Mouse (Mus musculus): ENCODE results near the gene Tmbim4. TPM values are rescaled to one million over a fixed set of nuclear protein-coding genes. Genes with fewer than 3 reads are reported as not detected.
A peak's percentile ranks its signal among the peaks of the same experiment; 100 is the strongest.

Gene Tmbim4
- polyA plus RNA-seq, 1 experiment = 52.1 TPM

DNA sequence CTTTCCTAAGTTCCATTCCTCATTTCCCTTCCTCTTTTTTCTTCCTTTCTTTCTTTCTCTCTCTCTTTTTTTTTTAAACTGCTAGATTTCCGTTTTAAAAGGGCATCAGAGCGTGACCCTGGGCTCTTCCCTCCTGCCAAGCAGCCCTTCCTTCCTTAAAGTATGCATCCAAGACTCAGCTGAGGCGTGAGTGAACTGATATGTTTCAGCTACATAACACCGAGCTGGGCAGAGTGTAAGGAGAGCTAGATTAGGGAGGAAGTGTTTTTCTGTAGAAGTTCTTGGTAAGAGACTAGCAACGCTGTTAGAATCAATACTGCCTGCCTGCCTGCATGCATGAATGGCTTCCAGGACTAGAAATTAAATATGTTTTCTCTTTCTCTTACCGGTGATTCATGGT, 11.6 kb upstream of the Tmbim4 start:
- Histone ChIP-seq H3K4me3 (ENCODE audit: low read depth, low read length) (no peak overlapping the region), H3K27ac (ENCODE audit: insufficient read depth, low read length) (no peak overlapping the region), H3K4me1 (ENCODE audit: control insufficient read depth, insufficient read depth, low read length) (no peaks in the 10 kb centered on the region), H3K27me3 (ENCODE audit: control insufficient read depth, insufficient read depth, low read length, poor library complexity, severe bottlenecking) (no peaks in the 10 kb centered on the region), H3K9ac (ENCODE audit: low read depth, poor library complexity, severe bottlenecking) (no peak overlapping the region), H3K36me3 (ENCODE audit: control insufficient read depth, insufficient read depth, low read length, poor library complexity, severe bottlenecking) (no peaks in the 10 kb centered on the region), H3K9me3 (replicated peaks; ENCODE audit: control insufficient read depth, insufficient read depth, low read length, poor library complexity, severe bottlenecking) (no peaks in the 10 kb centered on the region)
- TF ChIP-seq EP300 (IDR thresholded peaks at IDR 0.05; ENCODE audit: insufficient read depth, low read depth, low read length) = no peak
- TF ChIP-seq POLR2A (IDR thresholded peaks at IDR 0.05; ENCODE audit: insufficient read depth, low read length) = no peak
- TF ChIP-seq CTCF (IDR thresholded peaks at IDR 0.05; ENCODE audit: low read depth, low read length) = no peak

DNA sequence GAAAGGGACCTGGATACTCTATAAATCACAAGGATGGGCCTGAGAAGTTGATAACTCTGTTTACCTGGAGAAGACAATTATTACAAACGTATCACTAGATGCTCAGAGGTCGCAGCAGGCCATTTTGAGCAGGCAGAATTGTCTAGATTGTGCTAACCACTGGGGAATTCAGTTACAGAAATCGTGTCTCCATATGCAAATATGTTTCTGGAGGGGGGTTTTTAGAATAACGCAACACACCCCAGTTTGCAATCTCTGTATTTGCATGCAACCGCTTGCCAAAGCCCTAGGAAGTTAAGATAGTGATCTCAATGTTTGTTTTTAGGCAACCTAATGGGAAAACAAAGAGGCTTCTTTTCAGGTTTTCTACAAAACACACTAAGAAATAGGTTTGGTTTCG, 10.2 kb upstream of the Tmbim4 start:
- TF ChIP-seq POLR2A (IDR thresholded peaks at IDR 0.05; ENCODE audit: insufficient read depth, low read length) (no peak), EP300 (IDR thresholded peaks at IDR 0.05; ENCODE audit: insufficient read depth, low read depth, low read length) (no peak), CTCF (IDR thresholded peaks at IDR 0.05; ENCODE audit: low read depth, low read length) (no peak)
- Histone ChIP-seq H3K9ac (ENCODE audit: low read depth, poor library complexity, severe bottlenecking) (no peak overlapping the region), H3K27me3 (ENCODE audit: control insufficient read depth, insufficient read depth, low read length, poor library complexity, severe bottlenecking) (no peaks in the 10 kb centered on the region), H3K4me1 (ENCODE audit: control insufficient read depth, insufficient read depth, low read length) (no peaks in the 10 kb centered on the region), H3K36me3 (ENCODE audit: control insufficient read depth, insufficient read depth, low read length, poor library complexity, severe bottlenecking) (no peaks in the 10 kb centered on the region), H3K27ac (ENCODE audit: insufficient read depth, low read length) (no peak overlapping the region), H3K4me3 (ENCODE audit: low read depth, low read length) (no peak overlapping the region), H3K9me3 (replicated peaks; ENCODE audit: control insufficient read depth, insufficient read depth, low read length, poor library complexity, severe bottlenecking) (no peaks in the 10 kb centered on the region)

DNA sequence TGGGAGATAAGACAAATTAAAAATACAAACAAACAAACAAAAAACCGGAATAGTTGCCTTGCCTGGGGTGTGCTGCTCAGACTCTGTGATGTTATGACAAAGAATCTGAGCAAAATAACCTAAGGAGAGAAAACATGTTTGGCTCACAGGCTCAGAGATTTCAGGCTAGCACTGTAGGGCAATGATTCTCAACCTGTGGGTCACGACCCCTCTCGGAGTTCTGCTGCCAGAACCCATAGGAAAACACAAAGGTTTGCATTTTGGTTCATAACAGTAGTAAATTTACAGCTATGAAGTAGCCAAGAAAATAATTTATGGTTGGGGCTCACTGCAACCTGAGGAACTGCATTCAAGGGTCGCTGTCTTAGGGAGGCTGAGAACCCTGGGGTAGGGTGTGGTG, 9.1 kb upstream of the Tmbim4 start:
- Histone ChIP-seq H3K27ac (ENCODE audit: insufficient read depth, low read length) (no peak overlapping the region), H3K9ac (ENCODE audit: low read depth, poor library complexity, severe bottlenecking) (no peak overlapping the region), H3K27me3 (ENCODE audit: control insufficient read depth, insufficient read depth, low read length, poor library complexity, severe bottlenecking) (no peaks in the 10 kb centered on the region), H3K9me3 (replicated peaks; ENCODE audit: control insufficient read depth, insufficient read depth, low read length, poor library complexity, severe bottlenecking) (no peaks in the 10 kb centered on the region), H3K36me3 (ENCODE audit: control insufficient read depth, insufficient read depth, low read length, poor library complexity, severe bottlenecking) (no peaks in the 10 kb centered on the region), H3K4me1 (ENCODE audit: control insufficient read depth, insufficient read depth, low read length) (no peaks in the 10 kb centered on the region), H3K4me3 (ENCODE audit: low read depth, low read length) (no peak overlapping the region)
- TF ChIP-seq POLR2A (IDR thresholded peaks at IDR 0.05; ENCODE audit: insufficient read depth, low read length) (no peak), CTCF (IDR thresholded peaks at IDR 0.05; ENCODE audit: low read depth, low read length) (no peak), EP300 (IDR thresholded peaks at IDR 0.05; ENCODE audit: insufficient read depth, low read depth, low read length) (no peak)

DNA sequence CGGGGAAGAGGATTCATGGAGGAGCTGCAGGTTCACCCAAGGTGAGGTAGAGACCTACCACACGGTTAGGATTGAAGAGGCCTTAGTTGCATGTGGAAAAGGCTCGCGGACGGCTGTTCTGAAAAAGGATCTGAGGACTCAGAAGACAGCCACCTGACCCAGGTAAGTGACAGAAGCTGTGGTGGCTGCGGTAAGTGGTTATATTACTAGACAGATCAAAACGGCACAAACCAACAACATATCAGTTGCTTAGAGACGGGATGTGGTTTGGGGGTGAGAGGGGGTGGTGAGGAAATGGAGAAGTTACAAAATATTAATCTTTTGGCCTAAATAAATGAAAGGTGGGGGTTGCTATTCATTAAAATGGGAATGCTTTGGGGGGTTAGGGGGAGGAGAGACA, 8.1 kb upstream of the Tmbim4 start:
- Histone ChIP-seq H3K9ac (ENCODE audit: low read depth, poor library complexity, severe bottlenecking) (no peak overlapping the region), H3K27me3 (ENCODE audit: control insufficient read depth, insufficient read depth, low read length, poor library complexity, severe bottlenecking) (no peaks in the 10 kb centered on the region), H3K4me3 (ENCODE audit: low read depth, low read length) (no peak overlapping the region), H3K27ac (ENCODE audit: insufficient read depth, low read length) (no peak overlapping the region), H3K36me3 (ENCODE audit: control insufficient read depth, insufficient read depth, low read length, poor library complexity, severe bottlenecking) (no peaks in the 10 kb centered on the region), H3K9me3 (replicated peaks; ENCODE audit: control insufficient read depth, insufficient read depth, low read length, poor library complexity, severe bottlenecking) (no peaks in the 10 kb centered on the region), H3K4me1 (ENCODE audit: control insufficient read depth, insufficient read depth, low read length) (no peaks in the 10 kb centered on the region)
- TF ChIP-seq POLR2A (IDR thresholded peaks at IDR 0.05; ENCODE audit: insufficient read depth, low read length) = no peak
- TF ChIP-seq CTCF (IDR thresholded peaks at IDR 0.05; ENCODE audit: low read depth, low read length) = no peak
- TF ChIP-seq EP300 (IDR thresholded peaks at IDR 0.05; ENCODE audit: insufficient read depth, low read depth, low read length) = no peak

DNA sequence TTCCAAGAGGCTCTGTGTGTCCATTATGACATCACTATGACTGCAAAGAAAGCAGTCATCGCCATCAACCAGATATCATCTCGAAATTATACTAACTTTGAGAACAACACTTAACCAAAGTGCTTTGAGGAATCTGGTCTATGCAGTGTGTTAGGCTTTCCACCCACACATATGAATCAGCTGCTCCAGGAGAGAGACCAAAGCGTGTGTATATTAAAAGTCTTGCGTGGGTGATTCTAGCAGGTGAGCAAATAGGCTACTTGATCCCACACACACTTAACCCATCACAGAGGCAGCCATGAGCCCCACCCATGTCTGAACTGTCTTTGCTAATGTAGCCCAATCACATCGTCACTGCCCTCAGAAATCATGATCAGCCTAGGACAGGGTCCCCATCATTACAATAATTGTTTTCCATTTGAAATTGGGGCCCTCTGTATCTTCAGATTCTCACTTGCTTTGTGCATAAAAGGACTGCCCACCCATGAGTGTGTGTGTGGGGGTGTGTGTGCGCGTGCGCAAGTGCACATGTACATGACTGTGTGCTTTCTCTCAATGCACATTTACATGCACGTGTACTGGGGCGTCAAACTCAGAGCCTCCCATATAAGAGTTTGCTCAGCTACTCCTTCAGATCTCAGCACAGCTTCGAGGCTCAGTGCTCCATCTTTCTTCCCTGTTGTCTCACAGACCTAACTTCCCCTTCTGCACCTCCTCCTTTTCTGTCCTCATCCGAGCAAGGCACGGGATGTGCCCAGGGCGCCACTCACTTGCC, 4.1 kb upstream of the Tmbim4 start:
- Histone ChIP-seq H3K36me3 (ENCODE audit: control insufficient read depth, insufficient read depth, low read length, poor library complexity, severe bottlenecking) (no peaks in the 10 kb centered on the region), H3K27me3 (ENCODE audit: control insufficient read depth, insufficient read depth, low read length, poor library complexity, severe bottlenecking) (0 out of 2 replicates have a peak, but pooled peaks cover 2% of the 10 kb centered on the region), H3K9me3 (replicated peaks; ENCODE audit: control insufficient read depth, insufficient read depth, low read length, poor library complexity, severe bottlenecking) (no peaks in the 10 kb centered on the region), H3K4me1 (ENCODE audit: control insufficient read depth, insufficient read depth, low read length) (no peaks in the 10 kb centered on the region), H3K4me3 (ENCODE audit: low read depth, low read length) (no peak overlapping the region), H3K9ac (ENCODE audit: low read depth, poor library complexity, severe bottlenecking) (no peak overlapping the region), H3K27ac (ENCODE audit: insufficient read depth, low read length) (no peak overlapping the region)
- TF ChIP-seq POLR2A (IDR thresholded peaks at IDR 0.05; ENCODE audit: insufficient read depth, low read length) (no peak), EP300 (IDR thresholded peaks at IDR 0.05; ENCODE audit: insufficient read depth, low read depth, low read length) (no peak), CTCF (IDR thresholded peaks at IDR 0.05; ENCODE audit: low read depth, low read length) (no peak)

DNA sequence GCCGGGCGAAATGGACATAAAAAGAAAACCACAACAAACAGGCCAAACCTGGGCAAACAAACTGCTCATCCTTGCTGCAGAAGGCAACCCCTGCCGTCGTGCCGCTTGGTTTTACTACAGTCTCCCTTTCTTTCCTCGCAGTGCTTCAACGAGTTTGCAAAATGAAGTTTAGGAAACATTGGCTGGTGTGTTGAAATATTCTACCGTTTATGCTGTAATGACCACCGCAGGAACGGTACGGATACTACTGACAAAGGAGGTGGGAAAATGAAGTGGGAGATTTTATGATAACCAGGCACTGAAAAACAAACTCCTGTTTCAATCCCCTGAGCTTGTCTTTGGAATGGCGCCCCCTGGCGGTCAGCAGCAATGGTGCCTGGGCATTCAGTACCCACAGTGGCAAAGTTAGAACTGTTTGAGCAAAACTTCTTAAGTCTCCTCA, 592 bp downstream of the Tmbim4 start, which contains the start of gene Irak3:
Irak3 (minus strand) TSS at position 170 of the 442 bp plus-strand sequence.
- H3K27ac ChIP-seq (ENCODE audit: insufficient read depth, low read length) = peak within 1 kb of the TSS; percentile 38
- H3K9ac ChIP-seq (ENCODE audit: low read depth, poor library complexity, severe bottlenecking) = peak within 1 kb of the TSS; percentile 57
- H3K27me3 ChIP-seq (ENCODE audit: control insufficient read depth, insufficient read depth, low read length, poor library complexity, severe bottlenecking) = 0 out of 2 replicates have a peak, but pooled peaks cover 2% of the 10 kb centered on the region
- H3K4me1 ChIP-seq (ENCODE audit: control insufficient read depth, insufficient read depth, low read length) = no peaks in the 10 kb centered on the region
- TF ChIP-seq CTCF (IDR thresholded peaks at IDR 0.05; ENCODE audit: low read depth, low read length) (peak; percentile 96), POLR2A (IDR thresholded peaks at IDR 0.05; ENCODE audit: insufficient read depth, low read length) (no peak)
- H3K9me3 ChIP-seq (replicated peaks; ENCODE audit: control insufficient read depth, insufficient read depth, low read length, poor library complexity, severe bottlenecking) = no peaks in the 10 kb centered on the region
- no peaks in the 10 kb centered on the region for H3K36me3 ChIP-seq (ENCODE audit: control insufficient read depth, insufficient read depth, low read length, poor library complexity, severe bottlenecking)
- H3K4me3 ChIP-seq (ENCODE audit: low read depth, low read length) = peak within 1 kb of the TSS; percentile 58
